Mouse (Mus musculus): ENCODE results near the gene Slc6a16. TPM values are rescaled to one million over a fixed set of nuclear protein-coding genes. Genes with fewer than 3 reads are reported as not detected.

Gene Slc6a16
- total RNA-seq, 2 experiments from 2014 or later, result 1.4 to 2.3 TPM

DNA sequence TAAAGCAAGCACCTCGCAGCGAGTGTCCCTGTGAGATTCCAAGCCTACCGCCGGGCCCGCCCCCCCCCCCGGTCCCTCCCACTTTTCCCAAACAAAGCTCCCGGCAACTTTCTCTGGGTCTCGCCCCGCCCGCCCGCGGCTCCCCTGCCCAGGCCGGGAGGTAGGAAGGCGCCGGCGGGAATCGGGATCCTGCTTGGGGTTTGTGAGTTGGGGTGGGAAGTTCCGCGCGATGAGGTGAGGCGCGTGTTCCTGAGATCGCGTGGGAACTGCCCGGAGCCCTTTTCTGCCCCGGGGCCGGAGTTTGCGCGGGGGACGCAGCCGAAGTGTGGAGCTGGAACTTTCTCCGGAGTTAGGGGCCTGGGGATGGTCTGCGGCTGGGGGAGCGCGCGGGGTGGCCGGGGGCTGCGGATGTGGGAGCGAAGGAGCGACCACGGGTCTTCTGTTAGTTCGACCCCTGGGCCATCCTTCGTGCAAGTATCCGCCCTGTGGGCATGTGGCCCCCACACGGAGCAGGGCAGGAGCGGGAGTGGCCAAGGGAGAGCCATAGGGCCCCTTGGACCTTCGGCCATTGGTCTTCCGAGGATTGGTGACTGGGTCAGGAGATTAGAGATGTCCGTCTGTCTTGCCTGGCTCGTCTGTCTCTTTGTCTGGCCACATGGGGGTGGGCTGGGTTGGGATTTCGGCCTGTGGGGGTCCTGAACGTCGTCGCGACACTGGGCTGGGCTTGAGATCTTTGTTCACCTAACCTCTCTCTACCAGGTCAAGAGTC lies 25.0 kb upstream of the Slc6a16 start, which contains the start of gene Tead2:
Tead2 (plus strand) TSS at position 81 of the 769 bp plus-strand sequence.
- DNase-seq (ENCODE audit: low spot score in 2 of 2), result no peak

GRCm38 (mm10) chr7:45216442-45217183 lies 24.3 kb upstream of the Slc6a16 start:
- no peak for DNase-seq (ENCODE audit: low spot score in 2 of 2)

- no peak for DNase-seq (ENCODE audit: low spot score in 2 of 2)
Observed at GRCm38 (mm10) chr7:45221680-45222079, 19.2 kb upstream of the Slc6a16 start.

DNA sequence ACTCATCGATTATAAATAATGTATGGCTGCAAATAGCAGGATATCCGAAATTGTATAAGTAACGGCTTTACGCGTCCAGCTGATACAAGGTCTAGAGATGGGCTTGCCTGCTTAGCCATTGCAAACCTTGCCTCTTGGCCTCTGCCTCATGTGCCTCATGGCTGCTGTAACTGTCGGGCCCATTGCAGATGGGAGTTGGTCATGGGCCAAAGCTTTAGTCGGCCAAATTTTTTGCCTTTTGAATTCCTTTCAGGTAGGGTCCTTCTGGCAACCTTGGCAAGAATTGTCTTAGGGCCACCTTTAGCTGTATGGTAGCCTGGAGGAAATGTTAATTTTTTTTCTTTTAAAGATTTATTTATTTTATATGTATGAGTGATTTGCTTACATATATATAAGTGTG lies 16.1 kb upstream of the Slc6a16 start:
- DNase-seq (ENCODE audit: low spot score in 2 of 2), result no peak

DNA sequence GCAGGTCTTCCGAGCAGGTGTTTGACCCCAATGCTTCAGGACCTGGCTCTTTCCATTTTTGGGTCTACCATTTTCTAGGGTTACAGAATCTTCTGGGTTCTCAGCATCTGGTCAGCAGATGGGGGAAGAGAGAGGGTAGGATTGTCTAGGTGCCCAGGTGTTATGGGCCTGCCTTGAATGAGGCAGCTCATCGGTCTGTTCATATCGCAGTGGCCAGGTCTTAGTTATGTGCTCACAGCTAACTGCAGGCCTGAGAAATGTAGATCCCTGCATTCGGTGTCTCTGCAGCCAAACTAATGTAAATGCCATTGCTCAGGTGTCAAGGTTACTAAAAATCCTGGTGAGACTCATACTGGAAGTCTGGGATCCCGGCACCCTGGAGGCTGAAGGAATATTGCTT lies 14.5 kb upstream of the Slc6a16 start:
- DNase-seq (ENCODE audit: low spot score in 2 of 2), result no peak

DNA sequence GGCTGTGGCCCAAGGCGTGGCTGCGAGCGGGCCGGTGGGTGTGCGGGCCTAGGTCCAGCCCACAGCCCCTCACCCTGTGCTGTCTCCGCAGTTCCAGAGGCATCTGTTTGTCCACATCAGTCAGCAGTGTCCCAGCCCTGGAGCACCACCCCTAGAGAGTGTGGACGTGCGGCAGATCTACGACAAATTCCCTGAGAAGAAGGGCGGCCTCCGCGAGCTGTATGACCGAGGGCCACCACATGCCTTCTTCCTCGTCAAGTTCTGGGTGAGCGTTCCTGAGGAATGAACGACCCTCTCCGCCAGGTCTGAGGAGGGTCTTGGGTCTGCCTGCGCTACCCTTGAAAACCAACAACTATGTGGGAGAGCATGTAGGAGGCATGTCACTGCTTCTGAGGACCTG lies 12.3 kb upstream of the Slc6a16 start:
- no peak for DNase-seq (ENCODE audit: low spot score in 2 of 2)

DNA sequence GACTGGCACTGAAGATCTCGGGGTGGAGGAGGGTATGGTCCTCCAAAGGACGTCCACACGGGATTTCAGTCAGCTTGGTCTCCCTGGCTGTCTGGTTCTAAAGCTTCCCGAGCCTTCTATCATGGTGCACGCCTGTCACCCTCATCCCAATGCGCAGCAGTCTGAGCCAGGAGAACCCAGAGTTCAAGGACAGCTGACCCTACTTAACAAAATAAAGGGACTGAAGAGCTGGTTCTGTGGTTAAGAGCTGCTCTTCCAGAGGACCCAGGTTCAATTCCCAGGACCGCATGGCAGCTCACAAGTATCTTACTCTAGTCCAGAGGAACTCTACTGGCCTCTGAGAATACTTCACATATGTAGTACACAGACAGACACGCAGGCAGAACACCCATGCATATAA lies 11.8 kb upstream of the Slc6a16 start:
- DNase-seq (ENCODE audit: low spot score in 2 of 2), result no peak

DNA sequence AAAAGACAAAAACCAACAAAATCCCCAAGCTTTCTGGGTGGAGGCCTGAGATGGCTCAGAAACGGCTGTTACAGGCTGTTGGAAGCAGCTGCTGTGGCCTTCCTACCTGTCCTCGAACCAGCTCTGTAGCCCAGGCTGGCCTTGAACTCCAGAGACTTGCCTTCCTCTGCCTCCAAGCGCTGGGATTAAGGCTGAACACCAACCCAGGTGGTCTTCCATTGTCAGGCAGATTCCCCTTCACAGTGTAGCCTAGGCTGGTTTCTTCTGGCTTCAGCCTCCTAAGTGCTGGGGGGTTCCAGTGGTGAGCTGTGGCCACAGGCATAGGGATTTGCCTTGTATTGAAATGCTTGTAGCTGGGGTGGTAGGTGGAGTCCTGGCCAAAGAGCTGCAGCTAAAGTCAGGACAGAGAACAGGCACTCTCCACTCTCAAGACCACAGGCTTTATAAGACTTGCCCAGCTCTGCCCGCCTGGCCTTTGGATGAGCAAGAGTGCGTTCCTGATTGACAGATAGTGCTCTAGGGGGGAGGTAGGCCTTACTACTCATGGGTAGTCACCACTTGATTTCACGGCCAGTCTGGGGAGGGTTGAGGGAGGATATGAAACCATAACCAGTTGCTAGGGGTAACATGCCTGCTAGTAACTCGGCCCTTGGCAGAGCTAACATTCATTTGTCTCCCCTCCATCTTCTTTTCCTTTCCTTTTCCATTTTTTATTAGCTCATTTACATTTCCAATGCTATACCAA lies 11.3 kb upstream of the Slc6a16 start:
- DNase-seq (ENCODE audit: low spot score in 2 of 2), result no peak

- no peak for DNase-seq (ENCODE audit: low spot score in 2 of 2)
Observed at GRCm38 (mm10) chr7:45231192-45231591, 9.7 kb upstream of the Slc6a16 start.

DNA sequence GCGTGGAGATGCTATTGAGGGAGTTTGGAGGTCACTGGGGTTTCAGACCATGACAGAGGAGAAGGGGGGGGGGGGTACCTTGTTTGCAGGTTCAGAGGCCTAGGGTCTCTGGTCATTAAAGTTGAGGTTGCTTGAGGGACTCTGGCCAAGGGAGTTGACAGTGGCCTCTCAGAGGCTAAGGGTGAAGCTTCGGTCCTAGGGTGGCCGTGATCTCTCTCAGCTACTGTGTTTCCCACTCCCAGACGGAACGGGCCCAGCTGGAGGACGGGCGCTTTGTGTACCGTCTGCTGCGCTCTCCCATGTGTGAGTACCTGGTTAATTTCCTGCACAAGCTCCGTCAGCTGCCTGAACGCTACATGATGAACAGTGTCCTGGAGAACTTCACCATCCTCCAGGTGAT lies 8.9 kb upstream of the Slc6a16 start:
- no peak for DNase-seq (ENCODE audit: low spot score in 2 of 2)

DNA sequence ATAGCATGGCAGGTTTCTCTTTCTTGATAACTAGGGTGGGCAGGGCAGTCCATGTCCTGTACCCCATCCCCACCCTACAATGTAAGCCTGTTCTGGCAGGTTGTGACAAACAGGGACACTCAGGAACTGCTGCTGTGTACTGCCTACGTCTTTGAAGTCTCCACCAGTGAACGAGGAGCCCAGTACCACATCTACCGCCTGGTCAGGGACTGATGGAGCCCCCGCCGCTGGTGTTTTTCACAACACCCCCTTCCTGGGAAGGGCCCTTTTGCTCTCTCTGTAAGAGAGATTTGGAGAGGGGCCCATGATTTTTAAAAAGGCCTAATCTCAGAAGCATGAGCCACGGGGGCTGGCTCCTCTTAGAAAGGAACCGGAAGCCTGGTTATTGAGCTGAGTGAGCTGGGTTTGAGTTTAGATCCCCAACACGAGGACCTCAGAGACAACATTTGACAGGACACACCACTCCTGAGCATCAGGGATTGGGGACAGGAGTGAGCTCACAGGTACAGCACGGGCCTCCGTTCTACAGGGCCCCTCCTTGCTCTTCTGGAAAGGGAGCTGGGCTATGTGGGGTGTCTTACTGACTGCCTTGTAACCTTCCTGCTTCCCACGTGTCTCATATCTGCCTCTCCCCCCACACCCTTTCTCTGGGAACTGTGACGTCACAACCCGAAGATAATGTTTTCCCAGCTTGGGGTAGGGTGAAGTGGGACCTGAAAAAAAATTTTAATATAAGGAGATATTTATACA lies 8.0 kb upstream of the Slc6a16 start:
- DNase-seq (ENCODE audit: low spot score in 2 of 2), result no peak

DNA sequence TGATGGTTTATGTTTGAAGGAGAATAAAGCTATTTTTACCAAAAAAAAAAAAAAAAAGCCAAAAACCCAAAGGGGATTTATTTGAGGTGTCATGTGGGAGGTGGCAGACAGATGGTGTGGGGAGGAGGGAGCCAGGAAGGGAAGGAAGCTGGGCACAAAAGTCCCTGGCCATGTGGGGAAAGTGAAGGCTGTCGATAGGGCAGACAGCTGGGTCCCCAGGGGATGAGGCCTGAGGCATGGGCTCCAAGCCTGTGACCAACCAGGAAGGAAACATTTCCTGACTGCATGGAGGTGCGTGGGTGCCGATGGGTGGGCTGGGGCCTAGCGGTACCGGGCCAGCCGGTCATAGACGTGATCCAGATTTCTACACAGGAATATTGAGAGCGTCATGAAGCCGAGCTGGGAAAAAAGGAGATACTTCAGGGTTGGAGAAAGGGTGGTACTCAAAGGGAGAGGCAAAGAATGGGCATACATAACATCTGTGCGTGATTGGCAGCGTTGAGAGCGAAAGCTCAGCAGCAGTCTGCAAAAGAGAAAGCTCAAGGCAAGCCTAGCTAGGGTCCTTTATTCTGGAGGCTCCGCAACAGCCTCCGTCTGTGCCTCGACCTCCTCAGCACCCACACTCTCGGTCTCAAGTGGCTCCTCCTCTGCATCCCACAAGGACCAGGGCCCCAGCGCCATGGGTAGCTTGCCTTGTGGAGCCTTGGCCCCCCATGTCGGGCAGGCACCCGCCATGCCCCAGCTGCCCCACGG lies 7.1 kb upstream of the Slc6a16 start:
- peak; percentile 63 to 70 for DNase-seq (ENCODE audit: low spot score in 2 of 2)

- DNase-seq (ENCODE audit: low spot score in 2 of 2), result peak in 1 of 2 experiments; percentile 18
Observed at GRCm38 (mm10) chr7:45234333-45234841, 6.5 kb upstream of the Slc6a16 start.

GRCm38 (mm10) chr7:45234922-45235571 lies 5.8 kb upstream of the Slc6a16 start:
- DNase-seq (ENCODE audit: low spot score in 2 of 2), result no peak

- DNase-seq (ENCODE audit: low spot score in 2 of 2), result no peak
Observed at GRCm38 (mm10) chr7:45235656-45236180, 5.2 kb upstream of the Slc6a16 start.

- no peak for DNase-seq (ENCODE audit: low spot score in 2 of 2)
Observed at GRCm38 (mm10) chr7:45237747-45238699, 2.9 kb upstream of the Slc6a16 start.

DNA sequence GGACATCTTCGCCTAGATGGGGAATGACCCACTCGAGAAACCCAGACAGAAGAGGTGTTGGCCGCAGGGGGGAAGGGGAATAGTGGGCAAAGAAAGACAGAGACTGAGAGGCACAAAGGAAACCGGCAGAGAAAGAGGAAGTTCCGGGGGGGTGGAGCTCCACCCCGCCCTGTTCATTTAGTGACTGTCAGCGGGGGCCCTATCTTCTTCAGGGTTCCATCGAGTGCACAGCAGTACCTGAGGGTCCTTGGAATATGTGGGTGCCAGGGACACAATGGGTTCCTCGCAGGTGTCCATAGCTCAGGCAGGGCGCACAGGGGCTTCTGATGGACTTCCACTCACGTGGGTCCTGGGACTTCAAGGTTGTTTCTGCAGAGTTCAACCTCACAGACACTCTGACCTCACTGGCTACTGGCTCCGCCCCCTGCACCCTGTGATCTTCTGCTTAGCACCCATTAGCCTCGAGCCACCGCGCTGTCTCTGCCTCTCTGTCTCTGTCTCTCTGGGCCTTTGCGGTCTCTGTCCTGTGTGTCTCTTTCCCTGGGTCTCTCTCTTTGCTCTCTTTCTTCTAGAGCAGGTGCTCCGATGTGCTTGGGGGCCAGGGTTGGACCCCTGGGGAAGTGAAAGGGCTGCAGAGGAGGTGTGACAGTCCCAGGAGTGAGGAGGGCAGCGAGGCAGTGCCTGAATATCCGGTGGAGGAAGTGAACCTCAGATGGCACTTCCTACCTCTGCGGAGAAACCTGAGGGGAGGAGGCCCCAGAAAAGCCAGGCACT lies 2.0 kb upstream of the Slc6a16 start, which contains the start of gene Cd37:
Cd37 (minus strand) TSS at position 393 of the 774 bp plus-strand sequence.
- no peak for DNase-seq (ENCODE audit: low spot score in 2 of 2)
